Mouse (Mus musculus) lung, adult 2 months (tissue): Measurements from ENCODE around the gene Rad17.

ENCODE experiments used
- CTCF ChIP-seq: fragments of 200-500 bp; IDR thresholded peaks from 2 replicates; pipeline ENCODE4 v1.5.1; 2011; ENCODE audit warnings: mild to moderate bottlenecking, low read length, control low read depth; ENCODE audit not compliant: insufficient read depth
- POLR2A ChIP-seq: fragments of 200-500 bp; IDR thresholded peaks from 2 replicates; pipeline ENCODE4 v1.6.1; 2011; ENCODE audit warnings: low read depth, mild to moderate bottlenecking, control low read depth, low read length, borderline replicate concordance; ENCODE audit errors: extremely low read depth

GRCm38 (mm10) chr13:100600317-100600716 is 50.5 kb downstream of the Rad17 start:
- TF ChIP-seq CTCF, result no peak
- TF ChIP-seq POLR2A, result no peak
